Mouse (Mus musculus) gastrocnemius, postnatal 4 days (tissue): ENCODE measurements around the gene Fam84b. TPM values are rescaled to one million over a fixed set of nuclear protein-coding genes. Genes with fewer than 3 reads are reported as not detected.
"Not testable (repeated sequence)": the region's sequence is repeated elsewhere in the genome, so short reads cannot be mapped to it uniquely, and the experiment has no call there.

Source experiments
- DNase-seq, 2 experiments: peaks; one replicate each; pipeline ENCODE4 v3.0.0; 2021 to 2022; ENCODE audit warnings: low spot score in 2 of 2, mixed read lengths in 2 of 2
- long read RNA-seq, 2 experiments: library from polyadenylated mRNA; stranded (forward); transcript quantifications; one replicate each; pipeline ENCODE4 v2.0.0; 2021
- total RNA-seq, 2 experiments: library from RNA; stranded (reverse); gene quantifications; 2 replicates each; pipeline ENCODE4 v1.2.3; 2021

Fam84b gene
- total RNA-seq: 1 to 10 TPM; 3.3 to 3.4 TPM
- long read RNA-seq, experiment 1, partial matches to known transcripts: 0 of 1 reads
- long read RNA-seq, experiment 1, other reads (novel, unspliced or antisense): 1 of 1 reads
- long read RNA-seq, experiment 2, full-length matches to known transcripts: 4 of 10 reads
- long read RNA-seq, experiment 2, partial matches to known transcripts: 0 of 10 reads
- long read RNA-seq, experiment 2, other reads (novel, unspliced or antisense): 6 of 10 reads

GRCm38 (mm10) chr15:60853231-60853999, at the start of gene Fam84b:
Gene Fam84b, minus strand, starts transcription at chr15:60853778.
- DNase-seq: no peak

DNA sequence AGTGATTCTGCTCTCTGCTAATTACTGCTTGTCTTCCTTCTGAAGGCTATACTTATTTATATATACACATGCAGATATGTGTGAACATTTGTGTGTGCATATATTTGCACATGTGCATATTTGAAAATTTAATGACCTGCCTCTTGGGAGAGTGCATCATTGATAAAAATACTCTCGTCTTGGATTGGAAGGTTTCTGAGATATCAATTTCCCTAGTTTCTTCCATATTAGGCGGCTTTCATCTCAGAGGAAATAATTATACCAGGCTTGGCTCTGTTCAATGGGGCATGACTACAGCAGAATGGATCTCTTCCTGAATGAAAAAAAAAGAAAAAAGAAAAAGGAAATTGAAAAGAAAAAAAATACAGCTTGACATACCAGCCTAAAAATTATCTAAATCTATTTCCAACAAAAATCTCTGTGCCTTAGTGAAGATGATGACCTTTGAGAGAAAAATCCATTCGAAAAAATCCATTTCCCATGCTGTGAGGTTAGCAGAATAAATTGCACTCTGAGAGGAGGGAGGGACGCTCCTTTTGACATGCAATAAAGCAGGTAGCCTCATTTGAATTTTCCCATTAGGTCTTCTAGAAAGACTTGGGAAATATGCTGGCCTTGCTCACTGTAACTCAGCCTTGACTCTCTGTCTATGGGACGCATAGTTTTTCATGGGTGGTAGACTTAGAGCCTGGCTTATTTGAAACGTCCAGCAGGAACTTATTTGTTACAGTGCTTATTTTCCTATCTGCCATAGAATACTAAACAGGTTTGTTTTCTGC, 44.8 kb upstream of the Fam84b start:
- DNase-seq: no peak

- no peak for DNase-seq
Observed at GRCm38 (mm10) chr15:60896040-60896439, 42.5 kb upstream of the Fam84b start.

GRCm38 (mm10) chr15:60892976-60893463, 39.4 kb upstream of the Fam84b start:
- no peak for DNase-seq

DNA sequence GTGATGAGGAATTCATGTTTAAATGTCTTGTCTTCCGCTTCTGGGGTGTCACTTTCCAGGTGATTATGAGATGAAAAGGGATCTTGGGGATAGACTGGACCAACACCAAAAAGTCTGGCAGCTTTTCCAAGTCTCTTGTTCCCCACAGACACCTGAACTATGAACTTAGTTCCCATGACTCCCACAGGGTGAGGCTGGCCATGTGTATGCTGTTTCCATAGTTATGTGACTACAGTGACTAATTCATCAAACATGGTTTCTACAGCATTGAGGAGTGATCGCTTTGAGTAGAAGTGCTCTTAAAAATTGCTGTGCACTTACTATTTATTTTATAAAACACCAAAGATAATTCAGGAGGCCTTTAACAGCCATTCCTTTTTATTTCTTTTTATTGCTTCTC, 35.1 kb upstream of the Fam84b start:
- no peak for DNase-seq

- DNase-seq: no peak
Observed at GRCm38 (mm10) chr15:60875721-60876120, 22.1 kb upstream of the Fam84b start.

- no peak for DNase-seq
Observed at GRCm38 (mm10) chr15:60862417-60862816, 8.8 kb upstream of the Fam84b start.

DNA sequence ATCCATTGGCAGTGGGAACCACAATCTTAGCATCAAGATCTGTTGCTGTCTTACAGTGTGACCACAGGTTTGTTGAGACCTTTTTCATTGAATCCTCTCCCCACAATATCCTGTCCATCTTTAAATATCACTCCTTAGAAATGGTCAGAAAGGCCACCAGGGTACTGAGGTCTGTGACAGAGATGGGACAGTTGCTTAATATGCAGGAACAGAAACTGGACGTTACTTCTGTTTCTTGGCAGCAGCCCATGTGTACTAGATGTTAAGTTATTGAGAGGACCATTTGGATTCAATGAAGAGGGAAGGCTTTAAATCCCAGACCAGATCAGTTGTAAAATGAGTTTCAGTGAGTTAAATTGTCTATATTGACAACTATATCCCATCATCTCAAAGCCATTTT, 1.5 kb upstream of the Fam84b start:
- no peak for DNase-seq

DNA sequence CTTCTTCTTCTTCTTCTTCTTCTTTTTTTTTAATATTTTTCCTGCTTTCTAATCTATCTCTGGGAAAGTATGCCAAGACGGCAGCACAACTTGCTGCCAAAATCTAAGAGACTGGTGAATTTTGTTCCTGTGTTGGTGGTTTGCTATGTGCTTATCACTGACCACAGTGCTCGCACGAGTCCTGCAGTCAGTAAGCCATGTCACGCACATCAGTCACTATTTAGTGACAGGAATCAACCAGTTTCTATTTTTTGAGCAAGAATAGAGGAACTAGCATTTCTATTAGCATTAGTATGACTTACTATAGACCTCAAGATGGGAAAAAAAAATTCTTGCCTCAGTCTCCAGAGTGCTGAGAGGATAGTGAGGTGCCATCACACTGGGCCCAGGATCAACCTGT, 573 bp upstream of the Fam84b start:
- no peak for DNase-seq

- no peak for DNase-seq
Observed at GRCm38 (mm10) chr15:60848630-60849029, 4.9 kb downstream of the Fam84b start.

GRCm38 (mm10) chr15:60846291-60846690, 7.3 kb downstream of the Fam84b start:
- DNase-seq: no peak

DNA sequence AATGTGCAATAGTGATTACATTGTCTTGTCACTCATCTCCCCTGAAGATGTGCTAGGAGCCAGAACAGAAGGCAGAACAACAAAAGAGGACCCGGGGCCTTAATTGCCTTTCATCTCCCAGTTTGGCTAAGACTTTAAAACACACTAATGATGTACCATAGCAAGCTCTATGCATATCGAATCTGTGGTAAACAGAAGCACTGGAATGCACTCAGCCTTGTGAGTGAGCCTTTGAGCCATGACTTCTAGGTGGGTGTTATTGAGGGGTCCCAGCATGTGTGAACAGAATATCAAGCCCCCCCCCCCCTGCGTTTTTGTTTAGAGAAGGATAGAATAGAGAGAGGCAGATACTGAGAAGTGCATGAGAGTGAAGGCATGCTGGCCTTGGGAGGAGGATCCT, 7.7 kb downstream of the Fam84b start:
- DNase-seq: no peak

DNA sequence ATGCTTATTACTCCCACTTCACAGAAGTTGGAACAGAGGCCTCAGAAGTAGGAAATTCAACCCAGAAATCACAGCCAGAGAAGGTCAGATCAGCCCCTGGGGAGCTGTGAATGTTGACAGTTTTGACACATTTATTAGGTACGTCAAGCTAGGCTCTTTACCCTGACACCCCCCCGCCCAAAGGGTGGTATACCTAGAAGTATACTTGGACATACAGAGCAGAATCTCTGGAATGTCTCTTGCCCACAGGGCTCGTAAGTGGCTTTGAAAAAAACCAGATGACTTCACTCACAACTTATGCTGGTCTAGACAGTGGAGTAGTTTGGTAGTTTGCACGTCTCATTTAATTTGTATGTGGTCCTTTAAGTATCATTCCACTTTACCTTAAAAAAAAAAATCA, 11.8 kb downstream of the Fam84b start:
- DNase-seq: no peak

DNA sequence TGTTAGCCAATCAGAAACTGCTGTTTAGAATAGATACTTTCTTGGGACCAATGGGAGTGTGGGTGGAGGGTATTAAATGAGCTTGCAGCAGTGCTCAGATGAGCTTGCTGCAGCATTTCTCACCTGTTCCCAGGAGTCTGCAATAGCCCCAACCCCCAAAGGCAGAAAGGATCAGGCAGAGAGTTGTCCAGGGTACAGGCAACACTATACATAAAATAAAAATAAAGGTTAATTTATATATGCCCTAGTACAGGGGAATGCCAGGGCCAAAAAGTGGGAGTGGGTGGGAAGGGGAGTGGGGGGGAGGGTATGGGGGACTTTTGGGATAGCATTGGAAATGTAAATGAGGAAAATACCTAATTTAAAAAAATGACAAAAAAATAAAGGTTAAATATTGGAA, 12.3 kb downstream of the Fam84b start:
- not testable (repeated sequence) for DNase-seq

- no peak for DNase-seq
Observed at GRCm38 (mm10) chr15:60840296-60840670, 13.3 kb downstream of the Fam84b start.

- DNase-seq: no peak
Observed at GRCm38 (mm10) chr15:60839539-60840295, 13.9 kb downstream of the Fam84b start.

- no peak for DNase-seq
Observed at GRCm38 (mm10) chr15:60838135-60838534, 15.4 kb downstream of the Fam84b start.

- DNase-seq: no peak
Observed at GRCm38 (mm10) chr15:60837719-60838118, 15.9 kb downstream of the Fam84b start.

DNA sequence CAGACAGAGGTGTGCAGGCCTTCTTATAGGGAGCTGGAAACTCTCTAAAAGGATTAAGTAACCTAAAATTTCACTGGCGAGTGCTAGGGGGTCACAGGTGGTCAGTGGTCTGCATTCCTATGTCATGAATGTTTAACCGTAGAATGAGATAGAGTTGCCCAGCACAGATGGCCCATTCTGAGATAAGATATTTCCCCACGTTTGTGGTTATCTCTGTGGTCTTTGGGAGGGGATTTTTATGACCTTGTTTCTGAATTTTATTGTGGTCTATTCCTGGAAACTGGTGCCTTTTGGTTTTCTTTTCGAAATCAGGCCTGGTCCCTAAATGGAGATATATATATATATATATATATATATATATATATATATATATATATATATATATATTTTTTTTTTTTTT, 17.3 kb downstream of the Fam84b start:
- no peak for DNase-seq

GRCm38 (mm10) chr15:60834598-60835571, 18.7 kb downstream of the Fam84b start:
- no peak for DNase-seq
